Mouse (Mus musculus) testis, postnatal 14 days (tissue): ENCODE results near the gene Cyp3a11.
"Not testable (repeated sequence)": the region's sequence is repeated elsewhere in the genome, so short reads cannot be mapped to it uniquely, and the experiment has no call there.

Experiments used
- DNase-seq: peaks from one replicate; pipeline ENCODE4 v3.0.0; 2021; ENCODE audit warnings: low spot score

Gene Cyp3a11

GRCm38 (mm10) chr5:145879688-145880087 is at the start of gene Cyp3a11:
TSS of gene Cyp3a11 (minus strand) at chr5:145879964.
- no peak for DNase-seq

- no peak for DNase-seq
Observed at GRCm38 (mm10) chr5:145912912-145913311, 33.1 kb upstream of the Cyp3a11 start.

- no peak for DNase-seq
Observed at GRCm38 (mm10) chr5:145911781-145912180, 32.0 kb upstream of the Cyp3a11 start.

- DNase-seq, result not testable (repeated sequence)
Observed at GRCm38 (mm10) chr5:145906937-145907336, 27.2 kb upstream of the Cyp3a11 start.

GRCm38 (mm10) chr5:145904535-145904934 is 24.8 kb upstream of the Cyp3a11 start:
- DNase-seq, result no peak

GRCm38 (mm10) chr5:145903349-145903748 is 23.6 kb upstream of the Cyp3a11 start:
- DNase-seq, result no peak

GRCm38 (mm10) chr5:145900436-145900990 is 20.7 kb upstream of the Cyp3a11 start:
- no peak for DNase-seq

GRCm38 (mm10) chr5:145897271-145897670 is 17.5 kb upstream of the Cyp3a11 start:
- DNase-seq, result no peak

GRCm38 (mm10) chr5:145881207-145881606 is 1.4 kb upstream of the Cyp3a11 start:
- DNase-seq, result no peak

- not testable (repeated sequence) for DNase-seq
Observed at GRCm38 (mm10) chr5:145867433-145867832, 12.3 kb downstream of the Cyp3a11 start.

GRCm38 (mm10) chr5:145805796-145806195 is 74.0 kb downstream of the Cyp3a11 start, which contains the start of gene Cyp3a44:
TSS of gene Cyp3a44 (minus strand) at chr5:145805874.
- DNase-seq, result not testable (repeated sequence)
